Mouse (Mus musculus) stomach, embryonic 15.5 days (tissue): ENCODE data around the gene Map3k1. TPM values are rescaled to one million over a fixed set of nuclear protein-coding genes. Genes with fewer than 3 reads are reported as not detected.

ENCODE experiments used
- ATAC-seq: fragments of 200-750 bp; cut with Nextera tagmentation; 2 replicates; pipeline ENCODE4 v1.8.0; 2017; ENCODE audit warnings: low read depth, moderate number of reproducible peaks, moderate TSS enrichment; ENCODE audit not compliant: insufficient read depth, low FRiP score
- H3K27ac ChIP-seq: fragments of 300-500 bp; sonication (generic); 2 replicates; pipeline ENCODE4 v1.5.1; 2015; ENCODE audit warnings: mild to moderate bottlenecking, inconsistent platforms
- H3K27me3 ChIP-seq: fragments of 300-500 bp; sonication (generic); replicated peaks from 2 replicates; pipeline ENCODE4 v1.6.1; 2015; ENCODE audit warnings: inconsistent platforms
- H3K36me3 ChIP-seq: fragments of 300-500 bp; sonication (generic); 2 replicates; pipeline ENCODE4 v1.6.1; 2015; ENCODE audit warnings: inconsistent platforms
- H3K4me1 ChIP-seq: fragments of 300-500 bp; sonication (generic); 2 replicates; pipeline ENCODE4 v1.6.1; 2015; ENCODE audit warnings: inconsistent platforms
- H3K4me2 ChIP-seq: fragments of 300-500 bp; sonication (generic); 2 replicates; pipeline ENCODE4 v1.6.1; 2015; ENCODE audit warnings: mild to moderate bottlenecking, inconsistent platforms
- H3K4me3 ChIP-seq: fragments of 300-500 bp; sonication (generic); replicated peaks from 2 replicates; pipeline ENCODE4 v1.5.1; 2015; ENCODE audit warnings: inconsistent platforms
- H3K9ac ChIP-seq: fragments of 300-500 bp; sonication (generic); 2 replicates; pipeline ENCODE4 v1.6.1; 2015; ENCODE audit warnings: inconsistent platforms
- H3K9me3 ChIP-seq: fragments of 300-500 bp; sonication (generic); 2 replicates; pipeline ENCODE4 v1.6.1; 2016; ENCODE audit warnings: inconsistent platforms
- WGBS: fragments of 180-500 bp; shearing (Covaris S2); methylation state at CpG from one replicate; pipeline ENCODE4 v1.1.7; 2015; 5-methylcytosine and 5-hydroxymethylcytosine counted together
- polyA plus RNA-seq: library from polyadenylated mRNA; unstranded; fragments of >200 nt; fragmentation: Nextera tagmentation; extraction: Ambion mirVana; gene quantifications from 2 replicates; pipeline ENCODE4 v1.2.1, GENCODE M21; 2015

Map3k1 gene
- polyA plus RNA-seq, 1 experiment from 2014 or later = 21.3 TPM

DNA sequence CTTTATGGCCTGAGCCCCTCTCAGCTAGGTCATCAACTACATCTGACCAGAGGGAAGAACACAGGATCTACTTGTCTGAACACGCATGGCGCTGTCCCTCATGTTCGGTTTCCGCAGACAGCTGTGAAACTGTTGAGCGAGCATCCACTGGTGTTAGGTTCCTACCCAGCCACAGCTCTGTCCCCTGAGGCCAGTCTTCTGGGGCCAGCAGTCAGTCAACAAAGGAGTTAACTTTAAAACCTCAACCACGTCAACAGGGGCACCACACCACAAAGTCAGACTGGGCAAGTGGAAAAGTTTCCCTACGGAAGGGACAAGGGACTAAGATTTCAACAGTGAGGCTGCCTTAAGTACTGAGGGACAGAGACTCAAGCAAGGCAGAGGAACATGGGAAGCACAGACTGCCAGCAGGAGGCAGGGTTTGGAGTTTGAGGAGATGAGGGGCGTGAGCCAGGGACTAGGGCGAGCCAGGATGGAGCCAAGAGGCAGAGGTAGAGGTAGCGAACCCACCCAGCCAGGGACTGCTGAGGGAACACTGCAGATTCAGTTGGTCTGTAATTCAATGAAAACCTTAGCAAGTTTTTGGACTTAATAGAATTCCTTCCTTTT, 7.0 kb downstream of the Map3k1 start:
- Histone ChIP-seq H3K36me3 (no peaks in the 10 kb centered on the region), H3K4me1 (peaks cover 68% of the 10 kb centered on the region), H3K27me3 (no peaks in the 10 kb centered on the region), H3K27ac (no peak overlapping the region; the same call in 1 of the 2 replicates), H3K4me3 (no peak overlapping the region), H3K9ac (no peak overlapping the region), H3K4me2 (no peak overlapping the region), H3K9me3 (no peaks in the 10 kb centered on the region)
- 75% methylated on average over 10 of the region's 10 CpGs for WGBS
- ATAC-seq = no peak

DNA sequence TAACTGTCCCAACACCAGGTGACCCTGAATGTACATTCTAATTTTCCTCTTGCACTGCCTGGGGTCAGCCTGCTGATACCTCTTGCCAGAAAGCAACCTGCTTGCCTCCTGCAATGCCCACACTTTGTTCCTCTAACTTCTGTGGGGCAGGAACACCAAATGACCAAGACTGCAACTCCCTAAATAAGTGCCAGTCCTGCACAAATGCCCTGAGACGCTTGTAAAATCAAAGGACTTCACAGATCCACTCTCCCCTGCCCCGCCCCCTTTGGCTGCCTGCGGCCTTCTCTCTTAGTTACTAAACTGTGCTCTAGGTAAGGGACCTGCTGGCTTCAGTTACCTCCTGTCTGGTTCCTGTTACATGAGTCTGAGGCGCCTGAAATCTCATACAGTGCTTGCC, 7.9 kb downstream of the Map3k1 start:
- WGBS = 60% methylated on average over 4 of the region's 4 CpGs
- Histone ChIP-seq H3K9ac (no peak overlapping the region), H3K27me3 (no peaks in the 10 kb centered on the region), H3K27ac (no peak overlapping the region), H3K4me3 (no peak overlapping the region), H3K9me3 (no peaks in the 10 kb centered on the region), H3K4me2 (no peak overlapping the region), H3K4me1 (peaks cover 74% of the 10 kb centered on the region), H3K36me3 (no peaks in the 10 kb centered on the region)
- ATAC-seq = no peak

GRCm38 (mm10) chr13:111798044-111798443, 10.7 kb downstream of the Map3k1 start:
- Histone ChIP-seq H3K27me3 (no peaks in the 10 kb centered on the region), H3K4me2 (no peak overlapping the region), H3K9ac (no peak overlapping the region), H3K9me3 (no peaks in the 10 kb centered on the region), H3K4me1 (peaks cover 66% of the 10 kb centered on the region), H3K27ac (peak overlapping the region; percentile 79), H3K36me3 (no peaks in the 10 kb centered on the region), H3K4me3 (no peak overlapping the region)
- WGBS = 61% methylated on average over 12 of the region's 12 CpGs
- no peak; the same call in 1 of the 2 replicates for ATAC-seq

- peak; percentile 92 for ATAC-seq
- WGBS = 9% methylated on average over 8 of the region's 8 CpGs
- peak overlapping the region; percentile 35 for H3K4me2 ChIP-seq
These were observed 11.8 kb downstream of the Map3k1 start for GRCm38 (mm10) chr13:111797021-111797420.

DNA sequence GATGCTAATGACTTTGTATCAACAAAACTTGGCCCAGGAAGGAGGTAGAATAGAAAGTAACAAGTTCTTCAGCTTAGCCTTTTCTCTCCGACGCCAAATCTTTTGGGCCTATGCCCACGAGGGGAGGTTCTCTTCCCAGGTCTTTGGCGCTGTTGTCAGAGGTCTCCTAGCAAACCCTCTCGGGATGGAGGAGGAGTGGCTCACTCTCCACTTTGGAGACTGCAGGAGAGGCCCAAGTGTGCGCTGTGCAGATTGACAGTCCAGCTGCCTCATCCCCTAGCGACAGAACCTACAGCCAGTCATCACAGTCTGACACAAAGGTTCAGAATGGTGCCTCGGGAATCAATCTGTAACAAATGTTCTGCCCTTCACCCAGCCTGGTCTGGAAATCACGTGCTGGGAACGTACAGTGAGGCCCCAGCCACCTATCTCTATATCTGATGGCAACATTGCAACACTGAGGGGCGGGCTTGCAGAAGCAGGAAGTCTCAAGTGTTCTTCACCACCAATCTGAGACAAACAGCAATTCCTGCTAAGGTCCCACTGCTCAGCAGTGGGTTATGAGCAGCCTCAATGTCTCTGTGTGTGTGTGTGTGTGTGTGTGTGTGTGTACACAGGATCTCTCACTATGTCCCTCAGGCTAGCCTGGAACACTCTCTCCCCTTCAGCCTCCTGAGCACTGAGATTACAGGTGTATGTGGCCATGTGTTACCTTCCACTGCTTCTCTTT, 12.4 kb downstream of the Map3k1 start:
- H3K4me1 ChIP-seq = peaks cover 72% of the 10 kb centered on the region
- no peaks in the 10 kb centered on the region for H3K27me3 ChIP-seq
- H3K27ac ChIP-seq = peak overlapping the region; percentile 79
- 0 out of 2 replicates have a peak overlapping the region, but pooled peaks have one; percentile 2 for H3K4me3 ChIP-seq
- peak; percentile 59 for ATAC-seq
- H3K9me3 ChIP-seq = no peaks in the 10 kb centered on the region
- no peak overlapping the region for H3K9ac ChIP-seq
- H3K36me3 ChIP-seq = no peaks in the 10 kb centered on the region
- peak overlapping the region; percentile 23 for H3K4me2 ChIP-seq
- 30% methylated on average over 11 of the region's 11 CpGs for WGBS

More at GRCm38 (mm10) chr13:111797021-111797420, 11.8 kb downstream of the Map3k1 start:
- Histone ChIP-seq H3K27me3 (no peaks in the 10 kb centered on the region), H3K9ac (no peak overlapping the region), H3K27ac (peak overlapping the region; percentile 79), H3K36me3 (no peaks in the 10 kb centered on the region), H3K4me3 (no peak overlapping the region), H3K9me3 (no peaks in the 10 kb centered on the region), H3K4me1 (peaks cover 71% of the 10 kb centered on the region)

DNA sequence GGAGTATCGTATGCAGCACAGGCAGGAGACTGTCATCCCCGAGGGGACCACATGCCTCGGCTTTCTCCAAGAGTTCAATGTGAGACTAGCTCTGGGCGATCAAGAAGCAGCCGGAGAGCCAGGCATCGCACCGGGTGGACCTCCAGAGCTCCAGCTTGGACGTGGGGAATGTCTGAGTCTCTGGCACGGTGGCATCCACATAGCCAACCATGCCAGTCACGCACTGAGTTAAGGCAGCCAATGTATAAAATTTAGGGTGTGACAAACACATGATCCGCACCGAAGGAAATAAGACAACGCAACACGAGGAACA, 15.9 kb downstream of the Map3k1 start:
- no peak for ATAC-seq
- Histone ChIP-seq H3K4me3 (no peak overlapping the region), H3K9ac (no peak overlapping the region), H3K4me1 (peaks cover 88% of the 10 kb centered on the region), H3K27me3 (no peaks in the 10 kb centered on the region), H3K27ac (no peak overlapping the region), H3K36me3 (no peaks in the 10 kb centered on the region), H3K9me3 (no peaks in the 10 kb centered on the region), H3K4me2 (no peak overlapping the region)
- WGBS = 83% methylated on average over 14 of the region's 14 CpGs

DNA sequence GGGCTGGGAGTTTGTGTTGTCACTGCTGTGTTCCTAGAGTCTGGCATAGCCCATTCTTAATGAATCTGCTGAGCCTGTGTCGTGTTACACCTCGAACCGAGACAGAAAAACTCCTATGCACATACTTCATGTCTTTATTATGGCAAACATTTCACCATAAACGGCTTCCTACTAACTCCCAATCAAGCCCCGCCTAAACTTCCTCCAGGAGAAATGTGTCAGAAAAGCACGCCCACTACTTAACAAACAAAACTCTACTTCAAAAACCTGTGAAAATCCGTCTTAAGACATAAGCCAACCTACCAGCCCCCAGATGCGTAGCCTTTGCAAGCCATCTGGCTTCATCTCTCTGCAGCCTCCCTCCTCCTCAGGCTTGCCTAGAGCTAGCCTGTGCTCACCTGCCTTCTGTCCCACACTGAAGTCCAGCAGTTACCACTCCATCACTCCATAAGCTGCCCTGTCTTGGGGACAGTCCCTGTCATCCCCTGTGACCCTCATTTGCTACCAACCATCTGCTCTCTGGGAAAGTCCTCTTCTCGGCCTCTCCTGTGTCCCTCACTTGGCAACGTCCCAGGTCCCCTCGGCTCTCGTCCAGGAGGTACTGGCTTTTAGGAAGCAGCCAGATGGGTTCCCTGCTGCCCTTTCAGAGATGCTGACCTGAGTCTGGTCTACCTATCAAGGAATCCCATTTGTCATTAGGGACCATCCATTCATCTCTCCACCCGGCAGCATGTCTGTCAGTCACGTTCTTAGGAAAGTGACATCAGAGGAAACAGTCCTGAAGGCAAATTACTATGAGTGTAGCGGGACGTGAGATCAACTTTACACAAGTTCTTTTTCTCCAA, 16.4 kb downstream of the Map3k1 start:
- H3K4me1 ChIP-seq = peaks cover 84% of the 10 kb centered on the region
- no peaks in the 10 kb centered on the region for H3K36me3 ChIP-seq
- no peaks in the 10 kb centered on the region for H3K27me3 ChIP-seq
- no peaks in the 10 kb centered on the region for H3K9me3 ChIP-seq
- no peak overlapping the region for H3K9ac ChIP-seq
- ATAC-seq = no peak
- no peak overlapping the region for H3K27ac ChIP-seq
- no peak overlapping the region for H3K4me2 ChIP-seq
- 44% methylated on average over 16 of the region's 16 CpGs for WGBS
- no peak overlapping the region for H3K4me3 ChIP-seq

DNA sequence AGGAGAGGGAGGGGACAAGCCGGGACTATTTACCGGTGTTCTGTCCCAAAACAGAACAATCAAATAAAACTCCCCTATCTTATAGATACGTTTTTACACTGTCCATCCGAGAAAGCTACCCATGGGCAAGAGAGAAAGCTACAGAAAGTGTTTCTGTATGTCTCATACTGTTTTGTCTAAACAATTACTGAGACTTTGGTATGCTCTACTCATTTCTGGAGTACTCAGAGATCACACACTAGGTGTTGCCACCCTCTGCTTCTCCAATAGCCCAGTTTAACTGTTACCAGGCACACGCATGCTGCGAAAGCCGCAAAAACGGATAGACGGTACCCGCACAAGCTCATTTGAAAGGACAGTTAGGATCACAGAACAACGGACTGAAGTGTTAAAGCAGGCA, 17.2 kb downstream of the Map3k1 start:
- no peak overlapping the region for H3K9ac ChIP-seq
- H3K4me2 ChIP-seq = no peak overlapping the region
- ATAC-seq = no peak
- no peak overlapping the region for H3K4me3 ChIP-seq
- peaks cover 79% of the 10 kb centered on the region for H3K4me1 ChIP-seq
- 85% methylated on average over 11 of the region's 11 CpGs for WGBS
- 0 out of 2 replicates have a peak overlapping the region, but pooled peaks have one; percentile 48 for H3K27ac ChIP-seq
- H3K36me3 ChIP-seq = no peaks in the 10 kb centered on the region
- H3K27me3 ChIP-seq = no peaks in the 10 kb centered on the region
- no peaks in the 10 kb centered on the region for H3K9me3 ChIP-seq

DNA sequence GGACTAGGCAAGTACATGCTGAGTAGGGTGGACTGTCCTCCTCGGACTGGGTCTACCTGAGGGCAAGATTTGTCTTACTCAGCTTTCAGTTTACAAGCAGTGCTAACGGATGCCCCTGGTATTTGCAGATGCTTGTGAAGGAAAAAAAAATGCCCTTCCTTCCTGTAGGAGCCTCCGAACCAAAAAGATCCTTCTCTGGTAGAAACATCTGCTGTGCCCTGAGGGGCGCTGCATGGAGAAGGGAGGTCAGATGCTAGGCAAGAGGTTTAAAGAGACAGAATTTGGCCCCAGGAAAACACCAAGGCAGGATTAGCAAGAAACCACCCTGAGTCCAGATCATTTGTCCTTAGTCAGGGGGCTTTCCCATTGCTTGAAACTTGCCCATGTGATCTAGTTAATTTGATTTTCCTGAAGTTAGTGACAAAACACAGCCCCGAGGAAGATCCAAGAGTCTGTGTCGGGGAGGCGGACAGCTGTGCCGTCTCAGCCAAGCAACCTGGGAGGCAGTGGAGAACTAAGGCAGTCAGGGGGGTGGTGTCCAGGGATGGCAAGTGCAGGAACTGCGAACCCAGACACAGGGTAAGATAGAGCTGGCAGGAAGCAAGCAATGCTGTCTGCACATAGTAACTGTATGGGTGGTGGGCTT, 19.2 kb downstream of the Map3k1 start:
- H3K9me3 ChIP-seq = no peaks in the 10 kb centered on the region
- WGBS = 24% methylated on average over 9 of the region's 9 CpGs
- H3K36me3 ChIP-seq = no peaks in the 10 kb centered on the region
- H3K4me2 ChIP-seq = peak overlapping the region; percentile 17; the same call in 1 of the 2 replicates
- no peaks in the 10 kb centered on the region for H3K27me3 ChIP-seq
- no peak for ATAC-seq
- H3K27ac ChIP-seq = peak overlapping the region; percentile 61; the same call in 1 of the 2 replicates
- no peak overlapping the region for H3K9ac ChIP-seq
- peaks cover 66% of the 10 kb centered on the region for H3K4me1 ChIP-seq
- no peak overlapping the region for H3K4me3 ChIP-seq

- Histone ChIP-seq H3K9ac (no peak overlapping the region), H3K36me3 (no peaks in the 10 kb centered on the region), H3K27ac (peak overlapping the region; percentile 61), H3K4me3 (no peak overlapping the region), H3K9me3 (no peaks in the 10 kb centered on the region), H3K27me3 (no peaks in the 10 kb centered on the region), H3K4me2 (peak overlapping the region; percentile 31), H3K4me1 (peaks cover 60% of the 10 kb centered on the region)
- no peak for ATAC-seq
- WGBS = 49% methylated on average over 9 of the region's 9 CpGs
These were observed 19.9 kb downstream of the Map3k1 start for GRCm38 (mm10) chr13:111788882-111789281.

DNA sequence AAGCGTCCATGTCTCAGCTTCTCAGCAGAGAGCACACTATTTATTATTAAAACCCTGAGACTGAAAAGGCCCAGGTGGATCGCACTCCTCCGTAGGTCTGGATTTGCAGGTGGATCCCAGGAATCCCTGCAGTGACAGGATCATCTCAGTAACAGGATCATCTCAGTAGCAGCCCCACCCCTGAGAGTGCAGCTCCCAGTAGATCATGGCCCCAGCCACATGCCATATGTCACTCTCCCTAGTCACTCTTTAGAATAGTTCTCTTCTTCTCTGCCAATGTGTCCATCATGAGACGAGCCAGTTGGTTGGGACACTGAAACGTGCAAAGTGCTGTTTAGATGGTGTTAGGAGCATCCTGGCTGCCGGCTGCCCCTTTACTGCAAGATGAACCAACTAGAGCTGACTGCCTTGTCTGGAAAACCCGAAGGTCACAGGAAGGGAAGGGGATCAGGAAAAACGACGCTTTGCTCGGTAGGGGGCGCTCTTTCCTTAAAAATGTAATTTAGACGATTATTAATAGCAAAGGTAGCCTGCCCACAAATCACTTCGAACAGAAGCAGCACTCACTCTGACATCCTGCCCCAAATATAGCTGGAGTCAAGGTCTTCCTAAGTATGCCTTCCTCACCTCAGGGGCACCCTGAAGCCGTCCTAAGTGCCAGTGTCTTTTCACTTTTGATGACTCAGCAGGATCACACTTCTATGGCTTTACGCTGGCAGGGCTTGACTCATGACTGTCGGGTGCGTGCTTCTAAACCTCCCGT, 20.8 kb downstream of the Map3k1 start:
- Histone ChIP-seq H3K27me3 (no peaks in the 10 kb centered on the region), H3K9me3 (no peaks in the 10 kb centered on the region), H3K9ac (no peak overlapping the region), H3K4me1 (peaks cover 52% of the 10 kb centered on the region), H3K27ac (peak overlapping the region; percentile 61; the same call in 1 of the 2 replicates), H3K4me3 (no peak overlapping the region), H3K4me2 (peak overlapping the region; percentile 31), H3K36me3 (no peaks in the 10 kb centered on the region)
- whole genome bisulfite sequencing = 26% methylated on average over 18 of the region's 18 CpGs
- ATAC-seq = no peak; the same call in 1 of the 2 replicates
